Mouse (Mus musculus) bone marrow macrophage, adult 2 months (primary cell): ENCODE results near the gene Usp54.

Experiments used
- CTCF ChIP-seq: IDR thresholded peaks from 2 replicates; pipeline ENCODE4 v1.5.1; 2012; ENCODE audit warnings: low read depth, mild to moderate bottlenecking, low read length, moderate library complexity
- POLR2A ChIP-seq: IDR thresholded peaks from 2 replicates; pipeline ENCODE4 v1.6.1; 2012; ENCODE audit warnings: mild to moderate bottlenecking, low read depth, low read length, borderline replicate concordance

DNA sequence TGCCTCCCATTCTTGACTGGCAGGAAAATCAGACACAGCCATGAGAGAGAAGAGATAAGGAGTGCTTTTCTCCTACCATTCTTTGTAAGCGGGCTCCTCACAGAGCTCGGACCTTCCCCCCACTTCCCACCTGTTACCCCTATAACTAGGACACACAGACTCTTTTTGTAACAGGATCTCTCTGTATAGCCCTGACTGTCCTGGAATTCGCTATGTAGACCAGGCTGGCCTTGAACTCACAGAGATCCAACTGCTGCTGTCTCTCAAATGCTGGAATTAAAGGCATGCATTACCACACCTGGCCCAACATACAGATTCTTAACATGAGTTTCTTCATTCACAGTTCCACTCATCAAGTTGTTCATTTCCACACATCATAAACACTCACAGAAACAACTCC lies 21.9 kb upstream of the Usp54 start:
- no peak for TF ChIP-seq CTCF
- no peak for TF ChIP-seq POLR2A
